Mouse (Mus musculus): ENCODE data around the gene Pirb. TPM values are rescaled to one million over a fixed set of nuclear protein-coding genes. Genes with fewer than 3 reads are reported as not detected.

The Pirb gene
- polyA plus RNA-seq (2014; fragmentation: Illumina TruSeq; extraction: RNeasy Lipid Tissue Mini Kit (QIAGEN cat#74804); ENCODE audit: low read depth, low replicate concordance), result 0.22 TPM

DNA sequence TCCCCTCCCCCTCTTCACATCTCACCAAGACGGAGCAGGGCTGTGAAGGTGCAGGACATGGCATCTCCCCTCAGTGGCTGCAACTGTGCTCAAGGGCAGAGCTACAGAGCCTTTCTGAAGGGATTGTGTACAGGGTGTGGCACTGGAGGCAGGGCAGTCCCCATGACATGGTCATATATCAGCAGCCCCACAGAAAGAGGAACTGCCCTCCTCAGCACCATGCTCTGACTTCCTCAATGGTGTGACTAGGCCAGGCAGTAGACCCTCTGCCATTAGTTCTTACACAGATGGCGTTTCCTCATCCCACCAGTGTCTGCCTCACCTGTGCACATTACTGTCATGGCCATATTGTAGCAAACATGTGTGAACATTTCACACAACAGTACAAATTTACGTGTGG lies at the start of gene Pirb:
Gene Pirb, minus strand, starts transcription at position 124 of the 400 bp plus-strand sequence.

DNA sequence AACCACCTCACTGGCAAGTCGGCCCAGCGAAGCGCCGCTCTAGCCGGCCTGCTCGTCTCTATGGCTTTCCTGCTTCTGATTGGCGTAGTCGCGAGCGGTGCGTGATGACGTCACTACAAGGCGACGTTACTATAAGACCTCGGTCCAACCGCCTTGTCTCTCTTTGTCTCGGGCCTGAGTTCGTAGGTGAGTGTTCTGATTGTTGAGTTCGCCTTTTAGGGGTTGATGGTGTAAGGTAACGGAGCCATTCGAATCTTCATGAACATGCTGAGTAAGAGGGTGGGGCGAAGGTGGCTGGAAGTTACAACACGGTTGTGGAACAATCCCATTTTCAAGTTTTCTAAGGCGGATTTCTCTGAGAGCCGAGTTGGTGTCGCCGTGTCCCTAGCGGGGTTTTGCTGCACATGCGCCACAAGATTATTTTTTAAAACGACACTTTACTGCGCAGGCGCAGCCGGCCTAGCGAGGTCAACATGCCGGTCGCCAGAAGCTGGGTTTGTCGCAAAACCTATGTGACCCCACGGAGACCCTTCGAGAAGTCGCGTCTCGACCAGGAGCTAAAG lies 16.2 kb downstream of the Pirb start, which contains the start of gene Rps9:
Gene Rps9, plus strand, starts transcription at position 115 of the 563 bp plus-strand sequence.

DNA sequence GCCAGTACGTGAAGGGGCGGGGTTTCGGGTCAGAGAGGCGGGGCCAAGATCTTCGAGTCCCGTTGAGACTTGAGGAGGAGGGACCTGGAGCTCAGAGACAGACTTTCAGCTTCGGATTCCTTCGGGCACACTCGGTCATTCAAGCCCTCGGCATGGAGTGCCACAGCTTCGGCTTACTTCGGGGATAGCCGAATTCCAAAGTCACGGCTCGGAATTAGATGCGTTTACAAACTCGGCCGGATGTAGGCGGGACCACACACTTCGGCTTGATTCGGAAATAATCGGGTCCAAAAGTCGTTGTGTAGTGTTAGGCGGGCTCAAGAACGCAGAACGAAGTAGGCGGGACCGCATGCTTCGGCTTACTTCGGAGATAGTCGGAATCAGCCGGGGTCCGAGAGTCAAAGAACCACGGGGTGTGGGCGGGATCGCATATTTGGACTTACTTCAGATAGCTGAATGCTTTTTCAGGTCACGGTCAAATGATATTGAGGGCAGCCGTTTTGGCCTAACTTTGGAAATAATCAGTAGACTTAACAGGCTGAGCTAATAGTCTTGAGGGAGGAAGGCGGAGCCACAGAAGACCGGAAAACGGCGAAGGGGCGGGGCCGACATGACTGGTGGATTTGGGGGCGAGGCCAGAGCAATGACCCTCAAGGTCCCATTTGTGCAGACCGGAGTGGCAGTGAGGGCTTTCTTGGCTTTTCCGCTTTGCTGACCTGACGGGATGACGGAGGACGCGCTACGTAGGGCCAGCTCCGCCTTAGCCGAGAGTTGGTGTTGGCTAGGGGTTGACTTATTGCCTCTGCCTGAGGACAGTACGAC lies 27.0 kb downstream of the Pirb start, which contains the start of gene Mboat7:
Gene Mboat7, minus strand, starts transcription at position 537 of the 822 bp plus-strand sequence.

DNA sequence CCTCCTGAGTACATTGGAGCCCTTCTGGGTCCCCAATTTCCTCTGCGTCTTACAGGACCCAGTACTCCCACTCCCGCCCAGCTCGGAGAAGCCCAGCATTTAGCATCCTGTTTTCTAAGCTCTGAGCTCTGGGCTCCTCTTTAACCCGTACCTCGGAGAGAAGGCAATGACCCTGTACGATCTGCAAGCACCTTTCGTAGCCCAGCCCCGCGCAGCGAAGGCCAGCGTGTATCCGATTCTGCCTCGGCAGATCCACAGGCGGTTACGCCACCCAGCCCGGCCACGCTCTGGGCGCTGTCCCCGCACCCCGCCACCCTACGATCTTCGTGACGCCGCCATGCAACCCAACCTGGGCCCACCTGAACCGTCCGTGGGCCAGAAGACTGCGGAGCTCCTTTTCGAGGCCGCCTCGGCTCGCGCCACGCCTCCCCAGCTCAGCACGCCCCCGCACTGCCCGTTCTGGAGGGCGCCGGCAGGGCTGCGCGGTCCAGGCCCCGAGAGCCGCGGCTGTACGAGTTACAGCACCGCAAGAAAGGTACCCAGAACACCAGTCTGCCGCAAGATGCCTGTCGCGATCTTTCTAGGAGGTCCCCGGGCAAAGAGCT lies 27.7 kb downstream of the Pirb start, which contains the start of gene Tsen34:
Gene Tsen34, plus strand, starts transcription at position 482 of the 605 bp plus-strand sequence.

DNA sequence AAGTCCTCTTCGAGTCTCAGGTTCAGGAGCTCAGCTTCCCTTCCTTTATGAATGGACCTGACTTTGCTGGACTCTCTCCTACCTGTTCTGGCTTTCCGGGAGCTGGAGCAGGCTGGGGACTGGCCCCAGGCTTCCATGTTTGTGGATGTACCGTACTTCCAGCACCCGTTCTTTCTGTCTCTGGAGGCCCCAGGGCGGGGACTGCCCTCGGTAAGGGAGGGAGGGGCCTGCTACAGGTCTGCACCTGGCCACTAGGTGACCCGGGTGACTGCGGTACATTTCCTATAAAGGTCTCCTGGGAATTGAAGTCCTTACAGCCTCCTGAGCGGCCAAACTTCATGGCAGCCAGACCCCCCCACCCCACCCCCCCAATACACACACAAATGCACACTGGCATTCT lies 42.8 kb downstream of the Pirb start, which contains the start of gene Tmc4:
Gene Tmc4, minus strand, starts transcription at position 212 of the 400 bp plus-strand sequence.

DNA sequence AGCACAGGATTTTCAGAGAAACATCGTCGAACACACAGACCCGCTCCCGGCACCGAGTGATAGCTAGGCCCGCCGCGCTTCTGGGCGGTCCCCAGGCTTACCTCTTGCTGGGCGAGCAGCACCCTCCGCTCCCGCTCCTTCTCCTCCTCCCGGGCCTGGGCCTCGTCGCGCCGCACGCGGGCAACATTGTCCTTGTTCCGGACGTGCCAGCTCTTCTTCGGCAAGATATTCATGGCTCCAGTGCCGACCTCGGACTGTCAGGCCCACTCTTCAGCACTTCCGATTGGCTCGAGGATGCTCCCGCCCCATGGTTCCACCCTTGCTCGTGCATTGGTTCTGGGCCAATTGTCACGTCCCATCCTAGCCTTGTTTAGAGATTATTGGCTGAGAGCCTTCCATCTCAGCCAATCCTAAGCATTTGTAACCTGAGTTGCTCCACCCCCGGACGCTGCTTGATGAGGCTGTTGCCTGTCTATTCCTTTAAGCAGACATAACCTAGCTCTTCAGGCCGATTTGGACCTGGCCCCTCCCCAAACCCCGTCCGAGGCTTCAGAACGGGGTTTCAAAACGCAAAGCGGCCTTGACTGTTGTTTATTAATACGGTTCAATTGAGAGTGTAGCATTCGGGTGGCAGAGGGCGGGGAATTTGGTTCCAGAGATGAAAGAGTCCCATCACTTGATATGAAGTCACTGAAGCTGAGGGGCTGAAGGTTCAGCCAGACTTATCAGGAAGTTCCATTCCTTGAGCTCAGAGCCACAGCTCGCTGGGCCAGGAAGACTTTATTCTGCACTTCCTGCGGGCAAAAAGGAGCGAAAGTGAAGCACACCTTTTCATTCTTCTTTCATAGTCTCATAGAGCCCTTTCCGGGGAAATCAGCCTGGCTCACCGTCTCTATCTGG lies 54.7 kb downstream of the Pirb start, which contains the start of gene Leng1:
Gene Leng1, minus strand, starts transcription at position 626 of the 900 bp plus-strand sequence.

Other genes with a start within 250 kb of the Pirb start
- 0.14 TPM for gene Tarm1, start 217.8 kb downstream of the Pirb start, polyA plus RNA-seq (2014; fragmentation: Illumina TruSeq; extraction: RNeasy Lipid Tissue Mini Kit (QIAGEN cat#74804); ENCODE audit: low read depth, low replicate concordance)
- gene Oscar, start 104.2 kb downstream of the Pirb start, polyA plus RNA-seq (2014; fragmentation: Illumina TruSeq; extraction: RNeasy Lipid Tissue Mini Kit (QIAGEN cat#74804); ENCODE audit: low read depth, low replicate concordance), result 1.3 TPM
- 18.2 TPM for gene Ndufa3, start 103.0 kb downstream of the Pirb start, polyA plus RNA-seq (2014; fragmentation: Illumina TruSeq; extraction: RNeasy Lipid Tissue Mini Kit (QIAGEN cat#74804); ENCODE audit: low read depth, low replicate concordance)
- gene Tfpt, start 90.5 kb downstream of the Pirb start, polyA plus RNA-seq (2014; fragmentation: Illumina TruSeq; extraction: RNeasy Lipid Tissue Mini Kit (QIAGEN cat#74804); ENCODE audit: low read depth, low replicate concordance), result 3.1 TPM
- 13.3 TPM for gene Prpf31, start 90.4 kb downstream of the Pirb start, polyA plus RNA-seq (2014; fragmentation: Illumina TruSeq; extraction: RNeasy Lipid Tissue Mini Kit (QIAGEN cat#74804); ENCODE audit: low read depth, low replicate concordance)
- 10.5 TPM for gene Cnot3, start 75.1 kb downstream of the Pirb start, polyA plus RNA-seq (2014; fragmentation: Illumina TruSeq; extraction: RNeasy Lipid Tissue Mini Kit (QIAGEN cat#74804); ENCODE audit: low read depth, low replicate concordance)
- gene Leng1, start 54.6 kb downstream of the Pirb start, polyA plus RNA-seq (2014; fragmentation: Illumina TruSeq; extraction: RNeasy Lipid Tissue Mini Kit (QIAGEN cat#74804); ENCODE audit: low read depth, low replicate concordance), result 3.2 TPM
- gene Tmc4, start 42.8 kb downstream of the Pirb start, polyA plus RNA-seq (2014; fragmentation: Illumina TruSeq; extraction: RNeasy Lipid Tissue Mini Kit (QIAGEN cat#74804); ENCODE audit: low read depth, low replicate concordance), result 2.5 TPM
- 1.2 TPM for gene Tsen34, start 27.5 kb downstream of the Pirb start, polyA plus RNA-seq (2014; fragmentation: Illumina TruSeq; extraction: RNeasy Lipid Tissue Mini Kit (QIAGEN cat#74804); ENCODE audit: low read depth, low replicate concordance)
- 10.7 TPM for gene Mboat7, start 26.9 kb downstream of the Pirb start, polyA plus RNA-seq (2014; fragmentation: Illumina TruSeq; extraction: RNeasy Lipid Tissue Mini Kit (QIAGEN cat#74804); ENCODE audit: low read depth, low replicate concordance)
- 3.7 TPM for gene Rps9, start 16.4 kb downstream of the Pirb start, polyA plus RNA-seq (2014; fragmentation: Illumina TruSeq; extraction: RNeasy Lipid Tissue Mini Kit (QIAGEN cat#74804); ENCODE audit: low read depth, low replicate concordance)
- not detected for gene Gm15448, start 105.3 kb upstream of the Pirb start, polyA plus RNA-seq (2014; fragmentation: Illumina TruSeq; extraction: RNeasy Lipid Tissue Mini Kit (QIAGEN cat#74804); ENCODE audit: low read depth, low replicate concordance)
- gene Pira2, start 124.7 kb upstream of the Pirb start, polyA plus RNA-seq (2014; fragmentation: Illumina TruSeq; extraction: RNeasy Lipid Tissue Mini Kit (QIAGEN cat#74804); ENCODE audit: low read depth, low replicate concordance), result 0.43 TPM
- 0.11 TPM for gene Gm14548, start 177.7 kb upstream of the Pirb start, polyA plus RNA-seq (2014; fragmentation: Illumina TruSeq; extraction: RNeasy Lipid Tissue Mini Kit (QIAGEN cat#74804); ENCODE audit: low read depth, low replicate concordance)
- gene Lilra6, start 195.1 kb upstream of the Pirb start, polyA plus RNA-seq (2014; fragmentation: Illumina TruSeq; extraction: RNeasy Lipid Tissue Mini Kit (QIAGEN cat#74804); ENCODE audit: low read depth, low replicate concordance), result not detected